In the genomic region with DNA sequence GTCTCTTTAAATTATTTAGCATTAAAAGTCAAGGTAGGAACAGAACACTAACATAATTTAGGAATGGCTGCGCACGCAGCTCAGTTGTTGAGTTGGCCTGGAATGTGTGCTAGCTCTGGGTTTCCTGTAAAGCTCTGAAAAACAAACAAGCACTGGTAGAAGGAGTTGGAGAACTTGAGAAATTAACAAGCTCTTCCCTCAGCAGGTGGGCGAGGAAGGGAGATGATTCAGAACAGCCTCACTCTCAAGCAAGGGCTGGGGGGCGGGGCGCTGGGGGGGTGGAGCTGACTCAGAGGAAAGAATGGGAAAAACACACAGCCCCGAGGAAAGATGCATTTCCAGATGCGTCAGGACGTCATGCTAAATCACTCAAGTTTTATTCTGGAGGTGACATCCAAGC, we compare ENCODE assay signal across 16 mouse cellular contexts. TPM values are rescaled to one million over a fixed set of nuclear protein-coding genes. Genes with fewer than 3 reads are reported as not detected.
A peak's percentile ranks its signal among the peaks of the same experiment; 100 is the strongest.
DNase-seq lines count a peak whose midpoint lies in the region; ATAC-seq and TF ChIP-seq lines count a peak whose summit lies in the region.
"Had no signal": no experiment of that assay in that cellular context is flagged by ENCODE, and none has a peak within 500 bp of the region (broad histone marks: within the 10 kb centered on the region; RNA-seq: fewer than 3 reads in every experiment).

No protein-coding gene starts in this region.

- no peak overlapping the region for H3K4me3 ChIP-seq in heart, embryonic 13.5 days
- H3K4me3 ChIP-seq in heart, adult 2 months = no peak overlapping the region
- no peak overlapping the region for H3K4me3 ChIP-seq in stomach, postnatal 0 days (ENCODE audit: low read depth, low read length)
- H3K4me3 ChIP-seq: hindbrain, embryonic 15.5 days had no signal

- no peak overlapping the region for H3K27ac ChIP-seq in heart, embryonic 13.5 days (replicated peaks)
- no peak overlapping the region for H3K27ac ChIP-seq in heart, adult 2 months
- H3K27ac ChIP-seq in stomach, postnatal 0 days (replicated peaks) = no peak overlapping the region
- H3K27ac ChIP-seq: hindbrain, embryonic 15.5 days had no signal

- TF ChIP-seq CTCF in heart, adult 2 months (IDR thresholded peaks at IDR 0.05) = no peak
- no peak for TF ChIP-seq CTCF in stomach, postnatal 0 days (IDR thresholded peaks at IDR 0.05; ENCODE audit: low read depth)

- no peaks in the 10 kb centered on the region for H3K27me3 ChIP-seq in heart, embryonic 13.5 days (replicated peaks)
- H3K27me3 ChIP-seq in heart, adult 2 months (ENCODE audit: control insufficient read depth, insufficient read depth, low read length) = no peaks in the 10 kb centered on the region
- no peaks in the 10 kb centered on the region for H3K27me3 ChIP-seq in stomach, postnatal 0 days (ENCODE audit: control insufficient read depth, insufficient read depth, low read length)
- H3K27me3 ChIP-seq: hindbrain, embryonic 15.5 days had no signal

- no peak for TF ChIP-seq POLR2A in heart, adult 2 months (IDR thresholded peaks at IDR 0.05; ENCODE audit: insufficient read depth, low read depth, low read length)

- WGBS in heart, embryonic 13.5 days = 25% methylated on average over 8 of the region's 8 CpGs
- WGBS in heart, adult 2 months = 40% methylated on average over 8 of the region's 8 CpGs
- WGBS in stomach, postnatal 0 days = 33% methylated on average over 8 of the region's 8 CpGs

- no peaks in the 10 kb centered on the region for H3K36me3 ChIP-seq in heart, embryonic 13.5 days
- H3K36me3 ChIP-seq in heart, adult 2 months (ENCODE audit: control insufficient read depth, insufficient read depth, low read length) = no peaks in the 10 kb centered on the region
- H3K36me3 ChIP-seq in stomach, postnatal 0 days (ENCODE audit: control insufficient read depth, insufficient read depth, low read length) = no peaks in the 10 kb centered on the region
- H3K36me3 ChIP-seq: hindbrain, embryonic 15.5 days had no signal

- TF ChIP-seq EP300 in heart, adult 2 months (IDR thresholded peaks at IDR 0.05; ENCODE audit: insufficient read depth, low read depth, low read length) = no peak
- TF ChIP-seq EP300 in stomach, postnatal 0 days (optimal IDR thresholded peaks at IDR 0.05) = no peak

- H3K9ac ChIP-seq in heart, embryonic 13.5 days = no peak overlapping the region
- no peak overlapping the region for H3K9ac ChIP-seq in heart, adult 2 months (ENCODE audit: low read depth, low read length)
- no peak overlapping the region for H3K9ac ChIP-seq in stomach, postnatal 0 days (ENCODE audit: low read length)
- H3K9ac ChIP-seq: forebrain, postnatal 0 days; hindbrain, embryonic 15.5 days had no signal

- no peaks in the 10 kb centered on the region for H3K79me2 ChIP-seq in heart, adult 2 months (replicated peaks; ENCODE audit: control insufficient read depth, insufficient read depth, low read length)

- no peak for DNase-seq in heart, adult 2 months
- peak; percentile 22 for DNase-seq in retina, postnatal 1 day
- no peak for DNase-seq in retina, embryonic 14.5 days (ENCODE audit: low spot score)
- peak; percentile 22 to 26 for DNase-seq in left cerebral cortex, adult 18-20 months (ENCODE audit: low spot score in 2 of 2)
- peak; percentile 23 for DNase-seq in stomach, postnatal 0 days (ENCODE audit: low spot score)
- DNase-seq in urinary bladder, postnatal 25 days (ENCODE audit: low spot score) = no peak
- DNase-seq in lung, postnatal 25 days (ENCODE audit: low spot score) = no peak
- DNase-seq: adrenal gland, postnatal 25 days; cerebellum, postnatal 10 days; forebrain, postnatal 0 days; lung, postnatal 10 days had no signal

- H3K9me3 ChIP-seq in heart, embryonic 13.5 days = no peaks in the 10 kb centered on the region
- H3K9me3 ChIP-seq in stomach, postnatal 0 days (ENCODE audit: control insufficient read depth, low read length) = no peaks in the 10 kb centered on the region
- H3K9me3 ChIP-seq: hindbrain, embryonic 15.5 days had no signal

- intact Hi-C loops in heart, adult 2 months (cut with DNase I) = no loop called here

- peak overlapping the region; percentile 43 for H3K4me2 ChIP-seq in heart, embryonic 13.5 days
- 0 out of 2 replicates have a peak overlapping the region, but pooled peaks have one; percentile 2 for H3K4me2 ChIP-seq in stomach, postnatal 0 days (replicated peaks; ENCODE audit: low read depth)
- H3K4me2 ChIP-seq: hindbrain, embryonic 15.5 days had no signal

- no peak for ATAC-seq in heart, embryonic 13.5 days (ENCODE audit: extremely low read depth, insufficient number of reproducible peaks, low FRiP score, low TSS enrichment)
- ATAC-seq in stomach, postnatal 0 days (ENCODE audit: low FRiP score, low TSS enrichment) = no peak

- H3K4me1 ChIP-seq in heart, embryonic 13.5 days = 0 out of 2 replicates have a peak, but pooled peaks cover 4% of the 10 kb centered on the region
- no peaks in the 10 kb centered on the region for H3K4me1 ChIP-seq in heart, adult 2 months (ENCODE audit: control insufficient read depth, insufficient read depth, low read length)
- no peaks in the 10 kb centered on the region for H3K4me1 ChIP-seq in stomach, postnatal 0 days (replicated peaks; ENCODE audit: control insufficient read depth, insufficient read depth)
- H3K4me1 ChIP-seq: hindbrain, embryonic 15.5 days had no signal

RNA-seq across cellular contexts. Expression of a gene that starts 8.4 kb away (rescaled TPM):
- not detected in 2 replicates for polyA plus RNA-seq in heart, embryonic 13.5 days (2015; fragmentation: Nextera tagmentation; extraction: Ambion mirVana)
- not detected for total RNA-seq in heart, adult 2 months (2021)
- polyA plus RNA-seq in heart, adult 2 months (2012; rRNA removed) = 0.51 TPM in 1 of 2 replicates, not detected in the other
- not detected for total RNA-seq in left cerebral cortex, adult 18-20 months (2021)
- not detected in 2 replicates for polyA plus RNA-seq in stomach, postnatal 0 days (2015; fragmentation: Nextera tagmentation; extraction: Ambion mirVana)
- total RNA-seq: adrenal gland, postnatal 25 days; forebrain, postnatal 0 days; layer of hippocampus, postnatal 14 days had no signal
- polyA plus RNA-seq: forebrain, postnatal 0 days; hindbrain, embryonic 15.5 days; neural tube, embryonic 14.5 days; stomach, embryonic 14.5 days had no signal

RNA-seq across cellular contexts. Expression of a gene that starts 32.4 kb away (rescaled TPM):
- polyA plus RNA-seq in heart, embryonic 13.5 days (2015; fragmentation: Nextera tagmentation; extraction: Ambion mirVana) = 11.3 and 12.0 TPM in 2 replicates
- total RNA-seq in heart, adult 2 months (2021) = 1 to 10 TPM; 3.4 to 4.5 TPM
- 2.2 and 3.9 TPM in 2 replicates for polyA plus RNA-seq in heart, adult 2 months (2012; rRNA removed)
- total RNA-seq in left cerebral cortex, adult 18-20 months (2021) = 1 to 10 TPM; 2.9 to 5.6 TPM
- 7.5 and 9.4 TPM in 2 replicates for polyA plus RNA-seq in stomach, postnatal 0 days (2015; fragmentation: Nextera tagmentation; extraction: Ambion mirVana)

RNA-seq across cellular contexts. Expression of a gene that starts 43.7 kb away (rescaled TPM):
- polyA plus RNA-seq in heart, embryonic 13.5 days (2015; fragmentation: Nextera tagmentation; extraction: Ambion mirVana) = 5.5 and 6.6 TPM in 2 replicates
- total RNA-seq in heart, adult 2 months (2021) = 1 to 10 TPM; 1.7 to 4.5 TPM
- polyA plus RNA-seq in heart, adult 2 months (2012; rRNA removed) = 2.0 and 3.7 TPM in 2 replicates
- total RNA-seq in left cerebral cortex, adult 18-20 months (2021) = 1 to 10 TPM; 7.4 to 8.7 TPM
- 1.5 and 1.9 TPM in 2 replicates for polyA plus RNA-seq in stomach, postnatal 0 days (2015; fragmentation: Nextera tagmentation; extraction: Ambion mirVana)

RNA-seq across cellular contexts. Expression of a gene that starts 49.9 kb away (rescaled TPM):
- 32.5 and 42.5 TPM in 2 replicates for polyA plus RNA-seq in heart, embryonic 13.5 days (2015; fragmentation: Nextera tagmentation; extraction: Ambion mirVana)
- total RNA-seq in heart, adult 2 months (2021) = 10 to 100 TPM; 32.5 to 32.8 TPM
- polyA plus RNA-seq in heart, adult 2 months (2012; rRNA removed) = 20.6 and 23.3 TPM in 2 replicates
- 10 to 100 TPM; 51.5 to 55.7 TPM for total RNA-seq in left cerebral cortex, adult 18-20 months (2021)
- 25.9 and 27.4 TPM in 2 replicates for polyA plus RNA-seq in stomach, postnatal 0 days (2015; fragmentation: Nextera tagmentation; extraction: Ambion mirVana)

Comparison
In these comparisons a context has a peak if more than half of its experiments do, and no peak if none do; other contexts are left out.
1. DNase-seq: peak in retina, postnatal 1 day (single experiment), left cerebral cortex, adult 18-20 months (2 of 2) and stomach, postnatal 0 days (single experiment); none in heart, adult 2 months (0 of 2), retina, embryonic 14.5 days (single experiment), urinary bladder, postnatal 25 days (single experiment) and lung, postnatal 25 days (single experiment).